Mouse (Mus musculus) stomach, embryonic 16.5 days (tissue): ENCODE data around the gene Fgf13. TPM values are rescaled to one million over a fixed set of nuclear protein-coding genes. Genes with fewer than 3 reads are reported as not detected.

Experiments
- ATAC-seq: fragments of 200-750 bp; cut with Nextera tagmentation; 2 replicates; pipeline ENCODE4 v1.8.0; 2017; ENCODE audit warnings: moderate number of reproducible peaks, moderate TSS enrichment; ENCODE audit not compliant: insufficient read depth, low FRiP score
- H3K27ac ChIP-seq: fragments of 300-500 bp; sonication (generic); 2 replicates; pipeline ENCODE4 v1.5.1; 2014; ENCODE audit warnings: low read length
- H3K27me3 ChIP-seq: fragments of 300-500 bp; sonication (generic); 2 replicates; pipeline ENCODE4 v1.6.1; 2014; ENCODE audit warnings: low read length, control low read depth, mixed read lengths; ENCODE audit not compliant: control insufficient read depth, insufficient read depth
- H3K36me3 ChIP-seq: fragments of 300-500 bp; sonication (generic); 2 replicates; pipeline ENCODE4 v1.6.1; 2014; ENCODE audit warnings: low read length; ENCODE audit not compliant: control insufficient read depth, insufficient read depth
- H3K4me1 ChIP-seq: fragments of 300-500 bp; sonication (generic); 2 replicates; pipeline ENCODE4 v1.6.1; 2014; ENCODE audit warnings: low read length, control low read depth, mixed read lengths; ENCODE audit not compliant: control insufficient read depth, insufficient read depth
- H3K4me2 ChIP-seq: fragments of 300-500 bp; sonication (generic); 2 replicates; pipeline ENCODE4 v1.6.1; 2014; ENCODE audit warnings: low read depth, low read length, mixed read lengths
- H3K4me3 ChIP-seq: fragments of 300-500 bp; sonication (generic); replicated peaks from 2 replicates; pipeline ENCODE4 v1.5.1; 2014; ENCODE audit warnings: mild to moderate bottlenecking, low read length
- H3K9ac ChIP-seq: fragments of 300-500 bp; sonication (generic); 2 replicates; pipeline ENCODE4 v1.6.1; 2014; ENCODE audit warnings: low read length
- H3K9me3 ChIP-seq: fragments of 300-500 bp; sonication (generic); replicated peaks from 2 replicates; pipeline ENCODE4 v1.6.1; 2016; ENCODE audit warnings: low read length, control low read depth; ENCODE audit not compliant: control insufficient read depth
- WGBS: fragments of 180-500 bp; shearing (Covaris S2); extraction: QIAGEN DNeasy Blood & Tissue Kit; methylation state at CpG from one replicate; pipeline ENCODE4 v1.1.7; 2014; 5-methylcytosine and 5-hydroxymethylcytosine counted together
- polyA plus RNA-seq: library from polyadenylated mRNA; unstranded; fragments of >200 nt; fragmentation: Nextera tagmentation; extraction: Ambion mirVana; gene quantifications from 2 replicates; pipeline ENCODE4 v1.2.1, GENCODE M21; 2015

Fgf13 gene
- polyA plus RNA-seq, 1 experiment from 2014 or later = 31.3 TPM

- H3K27ac ChIP-seq = no peak overlapping the region
- no peaks in the 10 kb centered on the region for H3K27me3 ChIP-seq
- ATAC-seq = no peak
- no peaks in the 10 kb centered on the region for H3K9me3 ChIP-seq
- no peak overlapping the region for H3K4me2 ChIP-seq
- no peaks in the 10 kb centered on the region for H3K36me3 ChIP-seq
- H3K9ac ChIP-seq = no peak overlapping the region
- no peak overlapping the region for H3K4me3 ChIP-seq
- no peaks in the 10 kb centered on the region for H3K4me1 ChIP-seq
- 53% methylated on average over 2 of the region's 2 CpGs for WGBS
Measured at GRCm38 (mm10) chrX:59240683-59241459, 327.0 kb downstream of the Fgf13 start.

GRCm38 (mm10) chrX:59220675-59221074 is 347.2 kb downstream of the Fgf13 start:
- no peak overlapping the region for H3K4me3 ChIP-seq
- no peak for ATAC-seq
- H3K9me3 ChIP-seq = no peaks in the 10 kb centered on the region
- no peaks in the 10 kb centered on the region for H3K27me3 ChIP-seq
- H3K9ac ChIP-seq = no peak overlapping the region
- 46% methylated on average over 3 of the region's 3 CpGs for WGBS
- H3K36me3 ChIP-seq = no peaks in the 10 kb centered on the region
- H3K4me1 ChIP-seq = no peaks in the 10 kb centered on the region
- no peak overlapping the region for H3K27ac ChIP-seq
- no peak overlapping the region for H3K4me2 ChIP-seq

DNA sequence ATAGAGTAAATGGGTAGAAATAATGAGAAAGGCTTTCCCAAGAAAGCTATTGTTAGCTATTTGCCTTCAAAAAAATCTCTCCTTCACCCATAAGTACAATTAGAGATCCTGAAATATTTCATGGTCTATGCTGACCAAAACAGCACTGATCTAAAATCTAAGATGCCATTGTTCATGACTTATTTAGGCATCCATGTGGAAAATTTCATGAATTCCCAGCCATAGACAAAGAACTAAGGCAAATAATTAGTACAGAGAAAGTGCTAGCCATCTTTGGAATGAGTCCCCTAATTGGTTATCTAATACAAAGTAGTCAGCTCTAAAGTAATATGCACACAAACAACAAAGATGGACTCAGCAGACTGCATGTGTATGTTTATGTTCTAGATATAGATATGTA is 366.7 kb downstream of the Fgf13 start:
- no peak overlapping the region for H3K4me3 ChIP-seq
- H3K27me3 ChIP-seq = no peaks in the 10 kb centered on the region
- no peaks in the 10 kb centered on the region for H3K4me1 ChIP-seq
- no peak for ATAC-seq
- H3K27ac ChIP-seq = no peak overlapping the region
- no peaks in the 10 kb centered on the region for H3K9me3 ChIP-seq
- H3K36me3 ChIP-seq = no peaks in the 10 kb centered on the region
- no peak overlapping the region for H3K4me2 ChIP-seq
- no peak overlapping the region for H3K9ac ChIP-seq

DNA sequence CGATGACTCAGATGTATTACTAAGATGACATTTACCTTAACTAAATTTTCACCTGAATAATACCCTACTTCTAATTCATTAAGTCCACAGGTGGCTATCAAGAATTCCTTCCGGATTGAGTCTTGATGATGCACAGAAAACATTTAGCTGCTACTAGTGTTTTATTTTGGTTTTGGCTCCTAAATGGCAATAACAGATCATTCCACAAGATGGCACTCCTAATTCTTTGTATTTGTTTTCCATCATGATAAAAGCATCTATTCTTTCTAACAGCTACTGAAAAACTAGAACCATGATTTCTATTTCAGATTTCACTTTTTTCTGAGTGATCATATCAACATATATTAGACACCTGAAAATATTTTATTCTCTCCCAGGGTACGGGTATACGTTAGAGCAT is 373.7 kb downstream of the Fgf13 start:
- Histone ChIP-seq H3K27ac (no peak overlapping the region), H3K27me3 (no peaks in the 10 kb centered on the region), H3K4me1 (no peaks in the 10 kb centered on the region), H3K9ac (no peak overlapping the region), H3K36me3 (no peaks in the 10 kb centered on the region), H3K4me3 (no peak overlapping the region), H3K4me2 (no peak overlapping the region), H3K9me3 (no peaks in the 10 kb centered on the region)
- WGBS = 70% methylated on average over 4 of the region's 4 CpGs
- no peak for ATAC-seq

- ATAC-seq = no peak
- H3K9me3 ChIP-seq = no peaks in the 10 kb centered on the region
- H3K27ac ChIP-seq = no peak overlapping the region
- no peaks in the 10 kb centered on the region for H3K4me1 ChIP-seq
- no peaks in the 10 kb centered on the region for H3K36me3 ChIP-seq
- 83% methylated on average over 4 of the region's 4 CpGs for WGBS
- H3K4me2 ChIP-seq = no peak overlapping the region
- no peak overlapping the region for H3K4me3 ChIP-seq
- H3K9ac ChIP-seq = no peak overlapping the region
- H3K27me3 ChIP-seq = no peaks in the 10 kb centered on the region
Measured at GRCm38 (mm10) chrX:59186922-59187321, 380.9 kb downstream of the Fgf13 start.

DNA sequence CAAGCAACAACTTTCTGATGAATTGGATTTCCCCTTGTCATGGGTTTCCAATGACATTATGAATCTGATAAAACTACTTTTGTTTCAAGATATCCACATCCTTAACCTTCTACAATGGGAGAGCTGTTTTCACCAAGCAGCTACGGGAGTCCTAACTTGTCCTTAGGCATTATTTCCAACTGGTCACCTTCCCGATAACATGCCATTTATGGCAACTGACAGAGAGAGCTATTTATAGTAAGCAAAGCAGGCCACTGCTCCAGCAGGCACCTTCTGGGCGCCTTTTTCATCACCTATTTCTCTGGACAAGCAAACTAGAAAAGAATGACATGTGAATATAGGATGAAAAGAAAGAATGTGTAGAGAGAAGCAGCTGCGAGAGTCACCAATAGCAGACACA is 385.5 kb downstream of the Fgf13 start:
- Histone ChIP-seq H3K9ac (no peak overlapping the region), H3K4me2 (no peak overlapping the region), H3K36me3 (no peaks in the 10 kb centered on the region), H3K27ac (no peak overlapping the region), H3K27me3 (no peaks in the 10 kb centered on the region), H3K9me3 (no peaks in the 10 kb centered on the region), H3K4me1 (no peaks in the 10 kb centered on the region), H3K4me3 (no peak overlapping the region)
- no peak for ATAC-seq
- 54% methylated on average over 4 of the region's 4 CpGs for WGBS

- 69% methylated on average over 4 of the region's 4 CpGs for WGBS
- Histone ChIP-seq H3K9ac (no peak overlapping the region), H3K27ac (no peak overlapping the region), H3K4me3 (no peak overlapping the region), H3K4me2 (no peak overlapping the region), H3K9me3 (no peaks in the 10 kb centered on the region), H3K4me1 (no peaks in the 10 kb centered on the region), H3K27me3 (no peaks in the 10 kb centered on the region), H3K36me3 (no peaks in the 10 kb centered on the region)
- ATAC-seq = no peak
Measured at GRCm38 (mm10) chrX:59179627-59180026, 388.2 kb downstream of the Fgf13 start.

- H3K9ac ChIP-seq = no peak overlapping the region
- no peak for ATAC-seq
- 27% methylated on average over 3 of the region's 3 CpGs for WGBS
- no peaks in the 10 kb centered on the region for H3K9me3 ChIP-seq
- no peak overlapping the region for H3K4me2 ChIP-seq
- H3K4me1 ChIP-seq = no peaks in the 10 kb centered on the region
- no peaks in the 10 kb centered on the region for H3K36me3 ChIP-seq
- H3K4me3 ChIP-seq = no peak overlapping the region
- H3K27me3 ChIP-seq = no peaks in the 10 kb centered on the region
- H3K27ac ChIP-seq = no peak overlapping the region
Measured at GRCm38 (mm10) chrX:59179081-59179596, 388.7 kb downstream of the Fgf13 start.

DNA sequence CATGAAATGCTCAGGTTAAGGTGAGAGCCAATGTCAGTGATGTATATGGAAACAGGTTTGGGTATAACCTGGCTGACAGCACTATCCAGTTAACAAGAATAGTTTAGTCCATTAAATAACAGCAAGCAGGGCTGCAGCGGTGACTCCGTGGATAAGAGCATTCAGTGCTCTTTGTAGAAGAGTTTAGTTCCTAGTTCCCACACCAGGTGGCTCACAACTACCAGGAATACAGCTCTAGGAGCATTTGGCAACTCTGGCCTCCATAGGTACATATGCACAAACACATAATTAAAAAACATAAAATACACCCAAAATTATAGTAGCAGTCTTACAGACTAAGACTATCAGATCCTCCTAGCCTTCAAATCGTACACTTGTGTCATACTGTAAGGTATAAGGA is 390.2 kb downstream of the Fgf13 start:
- Histone ChIP-seq H3K4me3 (no peak overlapping the region), H3K9ac (no peak overlapping the region), H3K4me2 (no peak overlapping the region), H3K27me3 (no peaks in the 10 kb centered on the region), H3K4me1 (no peaks in the 10 kb centered on the region), H3K9me3 (no peaks in the 10 kb centered on the region), H3K27ac (no peak overlapping the region), H3K36me3 (no peaks in the 10 kb centered on the region)
- no peak for ATAC-seq
- WGBS = 61% methylated on average over 3 of the region's 3 CpGs
